19 mouse cellular contexts compared by ENCODE assay signal in the genomic region with DNA sequence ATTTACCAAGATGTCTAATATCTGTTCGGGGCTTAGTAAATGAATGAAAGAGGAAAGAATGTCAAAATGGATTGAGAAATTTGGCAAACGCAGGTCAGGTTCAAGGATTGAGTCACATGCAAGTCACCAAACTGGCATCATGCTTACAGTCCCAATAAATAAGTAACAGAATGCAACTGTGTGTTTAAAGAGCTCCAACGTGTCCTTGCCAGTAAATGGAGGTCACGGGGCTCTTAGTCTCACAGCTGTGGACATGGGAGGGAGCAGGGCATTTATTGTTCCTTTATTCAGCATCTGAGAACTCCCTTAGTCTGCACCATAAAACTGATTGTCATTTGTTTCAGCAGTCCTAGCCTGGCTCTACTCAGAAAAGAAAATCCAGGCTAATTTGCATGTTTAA.
DNase-seq lines count a peak whose midpoint lies in the region; ATAC-seq and TF ChIP-seq lines count a peak whose summit lies in the region.
"Had no signal": no experiment of that assay in that cellular context is flagged by ENCODE, and none has a peak within 500 bp of the region (broad histone marks: within the 10 kb centered on the region; RNA-seq: fewer than 3 reads in every experiment).

No protein-coding gene starts in this region.

- WGBS in neural tube, embryonic 11.5 days = 46% methylated on average over 4 of the region's 4 CpGs
- 33% methylated on average over 4 of the region's 4 CpGs for WGBS in neural tube, embryonic 15.5 days
- WGBS in stomach, postnatal 0 days = 20% methylated on average over 4 of the region's 4 CpGs

- DNase-seq in cerebellum, adult 9-10 months = peak; percentile 1
- no peak for DNase-seq in neural tube, embryonic 11.5 days (ENCODE audit: low spot score)
- DNase-seq in kidney, adult 9 months = peak; percentile 79
- peak; percentile 57 for DNase-seq in telencephalon, adult 2 months (ENCODE audit: low read depth, low spot score)
- no peak for DNase-seq in stomach, postnatal 0 days (ENCODE audit: low spot score)
- DNase-seq in cerebellum, postnatal 14 days = no peak
- DNase-seq: cerebellum, adult 18-20 months; embryo, embryonic 11 days; forebrain, postnatal 0 days; gastrocnemius, postnatal 10 days; lung, postnatal 4 days; right cerebral cortex, postnatal 14 days had no signal

- H3K9me3 ChIP-seq in neural tube, embryonic 11.5 days (ENCODE audit: control insufficient read depth, low read length) = no peaks in the 10 kb centered on the region
- H3K9me3 ChIP-seq in neural tube, embryonic 15.5 days (replicated peaks) = no peaks in the 10 kb centered on the region
- no peaks in the 10 kb centered on the region for H3K9me3 ChIP-seq in stomach, postnatal 0 days (ENCODE audit: control insufficient read depth, low read length)
- H3K9me3 ChIP-seq: hindbrain, embryonic 13.5 days; limb, embryonic 10.5 days; liver, embryonic 15.5 days; midbrain, embryonic 12.5 days had no signal

- no peak for TF ChIP-seq CTCF in stomach, postnatal 0 days (IDR thresholded peaks at IDR 0.05; ENCODE audit: low read depth)

- no peak overlapping the region for H3K4me2 ChIP-seq in neural tube, embryonic 11.5 days (ENCODE audit: low read depth)
- no peak overlapping the region for H3K4me2 ChIP-seq in neural tube, embryonic 15.5 days
- H3K4me2 ChIP-seq in stomach, postnatal 0 days (replicated peaks; ENCODE audit: low read depth) = no peak overlapping the region
- H3K4me2 ChIP-seq: hindbrain, embryonic 13.5 days; liver, embryonic 15.5 days; midbrain, embryonic 12.5 days had no signal

- no peak overlapping the region for H3K4me3 ChIP-seq in neural tube, embryonic 11.5 days (ENCODE audit: low read depth, low read length)
- H3K4me3 ChIP-seq in neural tube, embryonic 15.5 days (replicated peaks) = no peak overlapping the region
- no peak overlapping the region for H3K4me3 ChIP-seq in stomach, postnatal 0 days (ENCODE audit: low read depth, low read length)
- H3K4me3 ChIP-seq: hindbrain, embryonic 13.5 days; limb, embryonic 10.5 days; liver, embryonic 15.5 days; midbrain, embryonic 12.5 days had no signal

- no peak for ATAC-seq in cerebellum, adult (ENCODE audit: insufficient number of reproducible peaks, low FRiP score, low TSS enrichment)
- ATAC-seq in neural tube, embryonic 11.5 days (ENCODE audit: insufficient read depth, low FRiP score, low TSS enrichment) = 0 out of 2 replicates have a peak, but pooled peaks have one; percentile 29
- no peak for ATAC-seq in neural tube, embryonic 15.5 days (ENCODE audit: low FRiP score)
- ATAC-seq in stomach, postnatal 0 days (ENCODE audit: low FRiP score, low TSS enrichment) = no peak
- ATAC-seq: forebrain, postnatal 0 days; intestine, embryonic 16.5 days had no signal

- no peak overlapping the region for H3K9ac ChIP-seq in neural tube, embryonic 11.5 days (ENCODE audit: low read length)
- H3K9ac ChIP-seq in neural tube, embryonic 15.5 days (replicated peaks) = no peak overlapping the region
- H3K9ac ChIP-seq in stomach, postnatal 0 days (ENCODE audit: low read length) = no peak overlapping the region
- H3K9ac ChIP-seq: forebrain, postnatal 0 days; hindbrain, embryonic 13.5 days; liver, embryonic 15.5 days; midbrain, embryonic 12.5 days had no signal

- no peaks in the 10 kb centered on the region for H3K4me1 ChIP-seq in neural tube, embryonic 11.5 days (ENCODE audit: control insufficient read depth, insufficient read depth, low read length)
- 0 out of 2 replicates have a peak, but pooled peaks cover 3% of the 10 kb centered on the region for H3K4me1 ChIP-seq in neural tube, embryonic 15.5 days
- no peaks in the 10 kb centered on the region for H3K4me1 ChIP-seq in stomach, postnatal 0 days (replicated peaks; ENCODE audit: control insufficient read depth, insufficient read depth)
- H3K4me1 ChIP-seq: hindbrain, embryonic 13.5 days; limb, embryonic 10.5 days; liver, embryonic 15.5 days; midbrain, embryonic 12.5 days had no signal

- no peaks in the 10 kb centered on the region for H3K27me3 ChIP-seq in neural tube, embryonic 11.5 days (ENCODE audit: control insufficient read depth, insufficient read depth, low read length)
- H3K27me3 ChIP-seq in neural tube, embryonic 15.5 days (replicated peaks) = no peaks in the 10 kb centered on the region
- H3K27me3 ChIP-seq in stomach, postnatal 0 days (ENCODE audit: control insufficient read depth, insufficient read depth, low read length) = no peaks in the 10 kb centered on the region
- H3K27me3 ChIP-seq: hindbrain, embryonic 13.5 days; liver, embryonic 15.5 days; midbrain, embryonic 12.5 days had no signal

- no peak overlapping the region for H3K27ac ChIP-seq in neural tube, embryonic 11.5 days (ENCODE audit: low read depth, low read length)
- H3K27ac ChIP-seq in neural tube, embryonic 15.5 days (replicated peaks) = no peak overlapping the region
- H3K27ac ChIP-seq in stomach, postnatal 0 days (replicated peaks) = no peak overlapping the region
- H3K27ac ChIP-seq: hindbrain, embryonic 13.5 days; limb, embryonic 10.5 days; liver, embryonic 15.5 days; midbrain, embryonic 12.5 days had no signal

- no peak for TF ChIP-seq EP300 in stomach, postnatal 0 days (optimal IDR thresholded peaks at IDR 0.05)

- no peaks in the 10 kb centered on the region for H3K36me3 ChIP-seq in neural tube, embryonic 11.5 days (ENCODE audit: control insufficient read depth, insufficient read depth, low read length)
- H3K36me3 ChIP-seq in neural tube, embryonic 15.5 days = no peaks in the 10 kb centered on the region
- H3K36me3 ChIP-seq in stomach, postnatal 0 days (ENCODE audit: control insufficient read depth, insufficient read depth, low read length) = no peaks in the 10 kb centered on the region
- H3K36me3 ChIP-seq: hindbrain, embryonic 13.5 days; limb, embryonic 10.5 days; liver, embryonic 15.5 days; midbrain, embryonic 12.5 days had no signal

Comparison
In these comparisons a context has a peak if more than half of its experiments do, and no peak if none do; other contexts are left out.
1. DNase-seq: peak in cerebellum, adult 9-10 months (single experiment), kidney, adult 9 months (single experiment) and telencephalon, adult 2 months (single experiment); none in neural tube, embryonic 11.5 days (single experiment), stomach, postnatal 0 days (single experiment) and cerebellum, postnatal 14 days (0 of 2).